Mouse (Mus musculus) cerebellum, adult 11 months (tissue): ENCODE results near the gene Mvp.

Experiments
- DNase-seq: peaks from one replicate; pipeline ENCODE4 v3.0.0; 2022

Mvp gene

GRCm38 (mm10) chr7:126986319-126986718, 28.1 kb downstream of the Mvp start:
- DNase-seq: peak; percentile 82

- no peak for DNase-seq
Measured at GRCm38 (mm10) chr7:126984667-126985444, 29.6 kb downstream of the Mvp start.

- DNase-seq: no peak
Measured at GRCm38 (mm10) chr7:126983113-126983512, 31.3 kb downstream of the Mvp start.

- no peak for DNase-seq
Measured at GRCm38 (mm10) chr7:126982054-126982453, 32.4 kb downstream of the Mvp start.

- DNase-seq: no peak
Measured at GRCm38 (mm10) chr7:126981601-126982000, 32.8 kb downstream of the Mvp start.

- no peak for DNase-seq
Measured at GRCm38 (mm10) chr7:126978841-126979240, 35.6 kb downstream of the Mvp start.

- DNase-seq: no peak
Measured at GRCm38 (mm10) chr7:126976878-126977459, 37.5 kb downstream of the Mvp start.

GRCm38 (mm10) chr7:126975950-126976866, 38.2 kb downstream of the Mvp start, which contains the start of gene Cdiptos:
TSS of gene Cdiptos (minus strand) at chr7:126976098.
- DNase-seq: peak; percentile 95

- DNase-seq: no peak
Measured at GRCm38 (mm10) chr7:126975893-126975949, 38.7 kb downstream of the Mvp start, which contains the start of gene Cdipt. TSS of gene Cdipt (plus strand) at chr7:126975914.

- no peak for DNase-seq
Measured at GRCm38 (mm10) chr7:126975493-126975892, 38.9 kb downstream of the Mvp start.

GRCm38 (mm10) chr7:126967361-126967760, 47.1 kb downstream of the Mvp start:
- no peak for DNase-seq

- peak; percentile 68 for DNase-seq
Measured at GRCm38 (mm10) chr7:126965568-126965967, 48.9 kb downstream of the Mvp start.

GRCm38 (mm10) chr7:126963548-126964286, 50.7 kb downstream of the Mvp start:
- DNase-seq: no peak

- DNase-seq: no peak
Measured at GRCm38 (mm10) chr7:126961965-126962364, 52.5 kb downstream of the Mvp start.

GRCm38 (mm10) chr7:126961095-126961494, 53.3 kb downstream of the Mvp start:
- no peak for DNase-seq

GRCm38 (mm10) chr7:126959780-126960179, 54.6 kb downstream of the Mvp start:
- no peak for DNase-seq

GRCm38 (mm10) chr7:126955125-126955524, 59.3 kb downstream of the Mvp start:
- no peak for DNase-seq

GRCm38 (mm10) chr7:126952646-126953045, 61.8 kb downstream of the Mvp start:
- no peak for DNase-seq

- no peak for DNase-seq
Measured at GRCm38 (mm10) chr7:126951741-126952140, 62.7 kb downstream of the Mvp start.

GRCm38 (mm10) chr7:126950647-126951615, 63.5 kb downstream of the Mvp start:
- no peak for DNase-seq

- DNase-seq: peak; percentile 87
Measured at GRCm38 (mm10) chr7:126949793-126950646, 64.4 kb downstream of the Mvp start, which contains the start of gene Sez6l2. TSS of gene Sez6l2 (plus strand) at chr7:126950563.
